Mouse (Mus musculus) liver, embryonic 14.5 days (tissue): ENCODE data around the gene Smtnl2.

ENCODE experiments used
- CTCF ChIP-seq: IDR thresholded peaks from 2 replicates; pipeline ENCODE4 v1.5.1; 2016; ENCODE audit warnings: antibody characterized with exemption, low read depth, control low read depth
- EP300 ChIP-seq: IDR thresholded peaks from 2 replicates; pipeline ENCODE4 v1.6.1; 2016; ENCODE audit warnings: antibody characterized with exemption, low read depth

DNA sequence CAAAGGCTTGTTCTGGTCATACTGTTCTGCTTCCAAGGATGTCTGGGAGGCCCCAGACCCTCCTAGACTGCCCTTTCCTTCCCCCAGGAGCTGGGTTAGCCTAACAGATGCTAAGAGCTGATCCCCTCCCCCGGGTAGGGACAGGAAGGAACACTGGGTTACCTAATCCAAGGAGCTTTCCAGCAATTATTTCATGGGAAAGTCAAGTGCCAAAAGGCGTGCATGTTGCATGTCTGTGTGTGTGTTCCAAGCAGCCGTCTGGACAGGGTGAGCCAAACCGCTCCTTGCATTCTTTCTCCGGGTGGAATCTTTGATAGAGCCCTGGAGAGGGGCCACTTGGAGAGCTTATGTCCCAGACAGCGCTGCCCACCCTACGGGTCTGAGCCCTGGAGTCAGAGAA, 1.5 kb upstream of the Smtnl2 start:
- TF ChIP-seq CTCF (no peak), EP300 (no peak)
